Mouse (Mus musculus) ES-Bruce4 (cell line): ENCODE data around the gene Gse1. TPM values are rescaled to one million over a fixed set of nuclear protein-coding genes. Genes with fewer than 3 reads are reported as not detected.

Source experiments
- H3K27ac ChIP-seq: 2 replicates; pipeline ENCODE4 v1.5.1; 2012; ENCODE audit warnings: low read length, inconsistent platforms; ENCODE audit not compliant: insufficient read depth
- H3K27me3 ChIP-seq: 2 replicates; pipeline ENCODE4 v1.6.1; 2012; ENCODE audit warnings: mild to moderate bottlenecking, low read length, inconsistent platforms; ENCODE audit not compliant: control insufficient read depth, poor library complexity, insufficient read depth, severe bottlenecking
- H3K36me3 ChIP-seq: 2 replicates; pipeline ENCODE4 v1.6.1; 2012; ENCODE audit warnings: inconsistent platforms, mild to moderate bottlenecking, low read length, moderate library complexity; ENCODE audit not compliant: control insufficient read depth, poor library complexity, insufficient read depth, severe bottlenecking
- H3K4me1 ChIP-seq: one replicate; pipeline ENCODE4 v1.8.1; 2011; ENCODE audit warnings: low read length; ENCODE audit not compliant: control insufficient read depth, insufficient read depth
- H3K4me3 ChIP-seq: 2 replicates; pipeline ENCODE4 v1.5.1; 2011; ENCODE audit warnings: low read depth, mild to moderate bottlenecking, low read length
- H3K9ac ChIP-seq: 2 replicates; pipeline ENCODE4 v1.6.1; 2012; ENCODE audit warnings: low read depth, mild to moderate bottlenecking, inconsistent platforms; ENCODE audit not compliant: poor library complexity, severe bottlenecking
- H3K9me3 ChIP-seq: replicated peaks from 2 replicates; pipeline ENCODE4 v1.6.1; 2012; ENCODE audit warnings: mild to moderate bottlenecking, low read length, inconsistent platforms; ENCODE audit not compliant: control insufficient read depth, poor library complexity, insufficient read depth, severe bottlenecking
- CTCF ChIP-seq: IDR thresholded peaks from one replicate; pipeline ENCODE4 v1.8.1; 2011; ENCODE audit warnings: low read depth, low read length
- EP300 ChIP-seq: IDR thresholded peaks from 2 replicates; pipeline ENCODE4 v1.6.1; 2011; ENCODE audit warnings: low read depth, low read length; ENCODE audit not compliant: insufficient read depth
- POLR2A ChIP-seq: IDR thresholded peaks from one replicate; pipeline ENCODE4 v1.8.1; 2011; ENCODE audit warnings: low read length; ENCODE audit not compliant: insufficient read depth
- polyA plus RNA-seq: library from polyadenylated mRNA; stranded (reverse); fragments of >200 nt; gene quantifications from 2 replicates; pipeline ENCODE4 v1.2.4, GENCODE M21; 2011; ENCODE audit warnings: low read depth; ENCODE audit not compliant: missing spikeins, insufficient read depth, insufficient read length

The Gse1 gene
- polyA plus RNA-seq, 1 experiment: 31.8 TPM

DNA sequence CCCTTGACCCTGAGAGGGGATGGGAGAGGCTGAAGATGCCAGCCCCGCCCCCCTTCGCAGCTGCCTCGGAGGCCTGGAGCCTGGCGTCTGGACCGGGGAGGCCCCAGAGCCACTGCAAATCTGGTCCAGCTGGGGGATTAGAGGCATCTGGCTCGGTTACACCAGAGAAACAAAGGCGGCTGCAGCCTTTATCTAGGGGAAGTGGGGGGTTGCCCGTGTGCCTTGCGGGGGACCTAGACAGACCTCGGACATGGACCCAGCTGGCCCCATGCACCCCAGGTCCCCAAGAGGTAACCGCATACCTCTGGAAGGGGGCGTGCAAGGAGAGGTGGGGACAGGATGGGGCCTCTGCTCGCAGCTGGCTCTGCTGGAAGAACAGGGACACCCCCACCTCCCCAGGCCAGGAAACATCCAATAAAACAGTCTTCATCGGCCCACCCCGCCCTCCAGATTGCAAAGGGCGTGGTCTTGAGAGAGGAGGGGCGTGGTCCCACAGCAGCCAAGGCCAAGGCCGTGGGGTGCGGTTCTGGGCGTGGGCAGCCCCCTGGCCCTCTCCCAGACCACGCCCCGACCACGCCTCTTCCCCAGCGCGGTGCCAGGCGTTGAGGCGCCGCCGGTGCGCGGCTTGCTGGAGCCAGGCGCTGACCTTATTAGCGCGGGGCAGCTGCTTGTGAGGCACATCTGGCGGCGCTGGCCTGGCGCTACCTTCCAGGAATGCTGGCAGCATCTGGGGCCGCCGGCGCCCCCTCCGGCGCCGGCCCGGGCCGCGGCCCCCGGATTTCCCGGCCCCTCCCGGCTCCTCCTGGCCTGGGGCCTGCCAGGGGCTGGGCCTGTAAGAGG lies 48.0 kb downstream of the Gse1 start:
- TF ChIP-seq CTCF (no peak), POLR2A (no peak), EP300 (peak; percentile 65; the same call in 1 of the 2 replicates)
- H3K36me3 ChIP-seq: no peaks in the 10 kb centered on the region
- no peaks in the 10 kb centered on the region for H3K27me3 ChIP-seq
- peaks cover 4% of the 10 kb centered on the region for H3K4me1 ChIP-seq
- H3K4me3 ChIP-seq: peak overlapping the region; percentile 53
- H3K9me3 ChIP-seq: no peaks in the 10 kb centered on the region
- H3K27ac ChIP-seq: peak overlapping the region; percentile 36
- H3K9ac ChIP-seq: peak overlapping the region; percentile 49

DNA sequence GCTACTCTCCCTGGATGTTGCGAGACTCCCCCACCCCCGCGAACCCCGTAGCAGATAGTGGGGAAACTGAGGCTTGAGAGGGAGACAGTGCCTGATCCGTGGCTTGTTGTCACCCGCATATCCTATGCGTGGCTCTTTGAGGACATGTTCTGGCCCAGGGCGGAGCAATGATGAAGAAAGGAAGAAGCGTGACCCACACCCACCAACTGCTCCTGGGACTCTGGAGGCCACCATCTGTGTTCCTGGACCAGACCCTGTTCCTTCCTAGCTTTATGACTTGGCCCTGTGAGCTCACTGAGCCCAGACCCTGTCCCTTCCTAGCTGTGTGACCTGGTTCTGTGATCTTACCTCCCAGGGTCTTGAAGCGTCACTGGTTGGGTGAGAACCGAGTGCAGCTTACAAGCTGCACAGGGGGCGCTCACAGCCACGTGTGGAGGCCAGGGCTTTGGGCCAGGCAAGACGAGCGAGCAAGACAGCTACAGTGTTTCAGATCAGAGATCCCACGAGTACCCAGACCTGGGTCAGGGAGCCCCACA lies 48.7 kb downstream of the Gse1 start:
- H3K9me3 ChIP-seq: no peaks in the 10 kb centered on the region
- no peak for TF ChIP-seq EP300
- TF ChIP-seq CTCF: peak; percentile 46
- no peak for TF ChIP-seq POLR2A
- peaks cover 4% of the 10 kb centered on the region for H3K4me1 ChIP-seq
- H3K27ac ChIP-seq: no peak overlapping the region
- H3K36me3 ChIP-seq: no peaks in the 10 kb centered on the region
- peak overlapping the region; percentile 53 for H3K4me3 ChIP-seq
- H3K27me3 ChIP-seq: no peaks in the 10 kb centered on the region
- peak overlapping the region; percentile 49 for H3K9ac ChIP-seq

DNA sequence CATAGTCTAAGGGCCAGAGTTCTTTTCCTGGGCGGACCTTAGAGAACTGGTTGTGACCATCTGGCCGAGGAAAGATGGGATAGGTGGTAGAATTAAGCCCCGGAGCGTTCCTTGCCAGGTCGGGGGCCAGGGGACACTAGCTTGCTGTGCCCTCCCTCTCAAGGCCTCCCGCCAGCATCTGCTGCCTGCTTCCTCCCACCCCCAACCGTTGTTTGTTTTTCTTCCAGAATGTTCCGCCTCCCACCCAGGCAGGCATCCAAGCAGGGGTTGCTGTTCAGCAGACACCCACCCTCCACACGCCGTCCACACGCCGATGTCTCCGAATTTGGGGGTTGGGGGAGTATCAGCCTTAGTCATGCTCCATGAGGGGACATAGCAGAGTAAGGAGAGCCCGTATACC lies 49.8 kb downstream of the Gse1 start:
- Histone ChIP-seq H3K36me3 (no peaks in the 10 kb centered on the region), H3K4me3 (no peak overlapping the region), H3K9ac (no peak overlapping the region), H3K27ac (no peak overlapping the region), H3K4me1 (peaks cover 4% of the 10 kb centered on the region), H3K9me3 (no peaks in the 10 kb centered on the region), H3K27me3 (no peaks in the 10 kb centered on the region)
- no peak for TF ChIP-seq POLR2A
- TF ChIP-seq EP300: no peak
- TF ChIP-seq CTCF: no peak

DNA sequence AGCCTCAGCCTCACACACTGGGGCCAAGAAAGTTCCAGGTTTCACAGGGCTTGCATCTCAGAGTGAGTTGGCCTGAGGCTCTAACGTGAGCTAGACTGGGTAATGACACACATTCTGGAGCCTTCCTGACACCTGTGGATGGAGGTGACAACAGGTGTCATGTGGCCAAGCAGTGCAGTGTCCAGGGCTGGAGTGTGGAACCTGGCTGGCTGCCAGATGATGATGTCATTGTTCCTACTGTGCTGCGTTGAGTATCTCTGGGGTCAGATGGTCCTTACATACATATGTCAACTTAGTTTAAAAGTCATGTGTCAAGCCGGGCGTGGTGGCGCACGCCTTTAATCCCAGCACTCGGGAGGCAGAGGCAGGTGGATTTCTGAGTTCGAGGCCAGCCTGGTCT lies 51.2 kb downstream of the Gse1 start:
- no peak overlapping the region for H3K27ac ChIP-seq

DNA sequence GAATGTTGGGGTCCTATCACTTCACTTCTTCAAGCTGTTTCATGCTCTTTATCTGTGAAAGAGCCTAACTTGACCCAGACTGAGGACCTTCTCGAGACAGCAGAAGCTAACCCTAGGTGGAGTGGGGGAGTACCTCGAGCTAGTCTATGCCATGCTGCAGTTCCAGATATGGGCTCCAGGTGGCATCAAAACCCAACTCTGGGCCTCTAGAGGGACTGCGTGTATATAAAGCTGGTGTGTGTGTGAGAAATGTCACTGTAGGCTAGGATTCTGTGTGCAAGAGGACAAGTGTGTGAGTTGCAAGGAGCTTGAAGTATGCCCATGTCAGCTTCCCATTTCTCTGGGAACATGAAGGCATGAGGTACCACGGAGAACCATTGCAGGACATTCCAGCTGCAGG lies 53.2 kb downstream of the Gse1 start:
- H3K27ac ChIP-seq: no peak overlapping the region
- no peak overlapping the region for H3K9ac ChIP-seq
- TF ChIP-seq EP300 (no peak), POLR2A (no peak), CTCF (peak; percentile 78)
- H3K27me3 ChIP-seq: no peaks in the 10 kb centered on the region
- no peaks in the 10 kb centered on the region for H3K36me3 ChIP-seq
- H3K4me1 ChIP-seq: peaks cover 4% of the 10 kb centered on the region
- H3K4me3 ChIP-seq: no peak overlapping the region
- no peaks in the 10 kb centered on the region for H3K9me3 ChIP-seq

More for the DNA sequence above, 51.2 kb downstream of the Gse1 start:
- TF ChIP-seq CTCF (no peak), POLR2A (no peak), EP300 (no peak)
- no peaks in the 10 kb centered on the region for H3K27me3 ChIP-seq
- H3K36me3 ChIP-seq: no peaks in the 10 kb centered on the region
- no peaks in the 10 kb centered on the region for H3K9me3 ChIP-seq
- H3K4me3 ChIP-seq: no peak overlapping the region
- H3K4me1 ChIP-seq: peaks cover 4% of the 10 kb centered on the region
- no peak overlapping the region for H3K9ac ChIP-seq

DNA sequence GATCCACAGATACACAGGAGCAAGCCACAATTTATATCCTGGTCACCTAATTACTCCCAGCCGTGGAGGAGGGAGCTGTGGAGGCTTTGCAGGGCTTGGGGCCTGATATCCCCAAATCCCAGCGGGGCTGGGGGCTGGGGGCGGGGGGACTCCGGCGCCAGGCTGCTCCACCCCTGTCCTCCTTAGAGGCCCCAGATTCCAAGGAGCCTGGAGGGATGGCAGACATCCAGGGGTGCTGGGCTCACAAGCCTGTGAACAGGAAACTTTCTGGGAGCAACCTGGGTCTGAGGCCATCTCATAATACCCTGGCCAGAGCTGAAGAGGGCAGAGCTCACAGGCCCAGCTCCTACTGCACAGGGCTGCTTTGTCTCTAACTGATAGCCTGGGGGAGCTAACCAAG lies 54.2 kb downstream of the Gse1 start:
- no peak overlapping the region for H3K9ac ChIP-seq
- H3K27me3 ChIP-seq: no peaks in the 10 kb centered on the region
- H3K4me1 ChIP-seq: no peaks in the 10 kb centered on the region
- no peaks in the 10 kb centered on the region for H3K36me3 ChIP-seq
- TF ChIP-seq CTCF: no peak
- TF ChIP-seq POLR2A: no peak
- TF ChIP-seq EP300: no peak
- H3K9me3 ChIP-seq: no peaks in the 10 kb centered on the region
- H3K4me3 ChIP-seq: no peak overlapping the region
- H3K27ac ChIP-seq: no peak overlapping the region
